In genomic region chr15:46623431-46624029, GRCm38 (mm10) we compare ENCODE assay signal across 22 mouse cellular contexts.
DNase-seq lines count a peak whose midpoint lies in the region; ATAC-seq and TF ChIP-seq lines count a peak whose summit lies in the region.
"Had no signal": no experiment of that assay in that cellular context is flagged by ENCODE, and none has a peak within 500 bp of the region (broad histone marks: within the 10 kb centered on the region; RNA-seq: fewer than 3 reads in every experiment).

No protein-coding gene starts in this region.

- no peak for TF ChIP-seq CTCF in testis, adult 2 months (IDR thresholded peaks at IDR 0.05; ENCODE audit: control insufficient read depth, insufficient read depth, insufficient replicate concordance, low read depth, low read length)
- no peak for TF ChIP-seq CTCF in stomach, postnatal 0 days (IDR thresholded peaks at IDR 0.05; ENCODE audit: low read depth)

- DNase-seq in kidney, adult 11 months: peak; percentile 2
- DNase-seq in kidney, postnatal 14 days: no peak
- peak; percentile 0 to 2 for DNase-seq in kidney, postnatal 36 days
- no peak for DNase-seq in testis, postnatal 14 days (ENCODE audit: low spot score)
- no peak for DNase-seq in stomach, postnatal 0 days (ENCODE audit: low spot score)
- DNase-seq in adrenal gland, postnatal 14 days: no peak
- DNase-seq: adrenal gland, postnatal 10 days; B cell, adult 2 months; cerebellum, adult 11-12 months; cerebellum, adult 9-10 months; cerebellum, postnatal 25 days; gastrocnemius, postnatal 10 days; heart, adult 18-20 months had no signal

- no peaks in the 10 kb centered on the region for H3K4me1 ChIP-seq in kidney, embryonic 14.5 days (ENCODE audit: control insufficient read depth, insufficient read depth, low read length)
- H3K4me1 ChIP-seq in testis, adult 2 months (ENCODE audit: control insufficient read depth, insufficient read depth, low read length): no peaks in the 10 kb centered on the region
- H3K4me1 ChIP-seq in stomach, postnatal 0 days (replicated peaks; ENCODE audit: control insufficient read depth, insufficient read depth): no peaks in the 10 kb centered on the region
- H3K4me1 ChIP-seq: embryonic facial prominence, embryonic 12.5 days; heart, embryonic 10.5 days; heart, embryonic 15.5 days; hindbrain, embryonic 10.5 days had no signal

- no peaks in the 10 kb centered on the region for H3K36me3 ChIP-seq in kidney, embryonic 14.5 days (ENCODE audit: control insufficient read depth, insufficient read depth, low read length)
- no peaks in the 10 kb centered on the region for H3K36me3 ChIP-seq in testis, adult 2 months (ENCODE audit: control insufficient read depth, insufficient read depth, low read length)
- H3K36me3 ChIP-seq in stomach, postnatal 0 days (ENCODE audit: control insufficient read depth, insufficient read depth, low read length): no peaks in the 10 kb centered on the region
- H3K36me3 ChIP-seq: embryonic facial prominence, embryonic 12.5 days; G1E; heart, embryonic 10.5 days; heart, embryonic 15.5 days; hindbrain, embryonic 10.5 days had no signal

- no peak overlapping the region for H3K4me2 ChIP-seq in kidney, embryonic 14.5 days (replicated peaks; ENCODE audit: low read depth, low read length)
- no peak overlapping the region for H3K4me2 ChIP-seq in stomach, postnatal 0 days (replicated peaks; ENCODE audit: low read depth)
- H3K4me2 ChIP-seq: embryonic facial prominence, embryonic 12.5 days; heart, embryonic 15.5 days had no signal

- TF ChIP-seq POLR2A in testis, adult 2 months (IDR thresholded peaks at IDR 0.05; ENCODE audit: control insufficient read depth, low read depth, low read length): no peak

- H3K27me3 ChIP-seq in kidney, embryonic 14.5 days (ENCODE audit: control insufficient read depth, insufficient read depth, low read length): no peaks in the 10 kb centered on the region
- H3K27me3 ChIP-seq in testis, adult 2 months (ENCODE audit: control insufficient read depth, insufficient read depth, low read length): no peaks in the 10 kb centered on the region
- H3K27me3 ChIP-seq in stomach, postnatal 0 days (ENCODE audit: control insufficient read depth, insufficient read depth, low read length): no peaks in the 10 kb centered on the region
- H3K27me3 ChIP-seq: embryonic facial prominence, embryonic 12.5 days; heart, embryonic 15.5 days had no signal

- no peak for TF ChIP-seq EP300 in stomach, postnatal 0 days (optimal IDR thresholded peaks at IDR 0.05)

- no peak for ATAC-seq in kidney, embryonic 14.5 days (ENCODE audit: low FRiP score, low TSS enrichment)
- peak; percentile 53; the same call in 1 of the 2 replicates for ATAC-seq in stomach, postnatal 0 days (ENCODE audit: low FRiP score, low TSS enrichment)
- ATAC-seq: CD4-positive, CD25-positive, alpha-beta regulatory T cell, adult 4 months; forebrain, embryonic 16.5 days had no signal

- no peak overlapping the region for H3K9ac ChIP-seq in kidney, embryonic 14.5 days (ENCODE audit: low read depth, low read length)
- H3K9ac ChIP-seq in stomach, postnatal 0 days (ENCODE audit: low read length): no peak overlapping the region
- H3K9ac ChIP-seq: embryonic facial prominence, embryonic 12.5 days; heart, embryonic 15.5 days had no signal

- H3K4me3 ChIP-seq in kidney, embryonic 14.5 days (ENCODE audit: low read length): no peak overlapping the region
- H3K4me3 ChIP-seq in testis, adult 2 months (ENCODE audit: control insufficient read depth, low read depth, low read length): peak overlapping the region; percentile 37
- H3K4me3 ChIP-seq in stomach, postnatal 0 days (ENCODE audit: low read depth, low read length): no peak overlapping the region
- H3K4me3 ChIP-seq: embryonic facial prominence, embryonic 12.5 days; heart, embryonic 10.5 days; heart, embryonic 15.5 days; hindbrain, embryonic 10.5 days had no signal

- WGBS in kidney, embryonic 14.5 days: 76% methylated on average over 4 of the region's 4 CpGs
- WGBS in stomach, postnatal 0 days: 51% methylated on average over 4 of the region's 4 CpGs

- no peak overlapping the region for H3K27ac ChIP-seq in kidney, embryonic 14.5 days (ENCODE audit: low read depth, low read length)
- H3K27ac ChIP-seq in testis, adult 2 months (ENCODE audit: control insufficient read depth, insufficient read depth, low read depth, low read length): no peak overlapping the region
- no peak overlapping the region for H3K27ac ChIP-seq in stomach, postnatal 0 days (replicated peaks)
- H3K27ac ChIP-seq: embryonic facial prominence, embryonic 12.5 days; heart, embryonic 10.5 days; heart, embryonic 15.5 days; hindbrain, embryonic 10.5 days had no signal

- no peaks in the 10 kb centered on the region for H3K9me3 ChIP-seq in kidney, embryonic 14.5 days (ENCODE audit: control insufficient read depth, low read length)
- no peaks in the 10 kb centered on the region for H3K9me3 ChIP-seq in stomach, postnatal 0 days (ENCODE audit: control insufficient read depth, low read length)
- H3K9me3 ChIP-seq: embryonic facial prominence, embryonic 12.5 days; G1E; heart, embryonic 10.5 days; heart, embryonic 15.5 days; hindbrain, embryonic 10.5 days had no signal

Comparison
In these comparisons a context has a peak if more than half of its experiments do, and no peak if none do; other contexts are left out.
1. DNase-seq: peak in kidney, adult 11 months (single experiment) and kidney, postnatal 36 days (2 of 2); none in kidney, postnatal 14 days (single experiment), testis, postnatal 14 days (single experiment), stomach, postnatal 0 days (single experiment) and adrenal gland, postnatal 14 days (single experiment).